Mouse (Mus musculus): ENCODE results near the gene Fbxo39.

The Fbxo39 gene

GRCm38 (mm10) chr11:72314151-72314895, at the start of gene Fbxo39:
Gene Fbxo39, plus strand, starts transcription at chr11:72314444.
- peak in 1 of 2 experiments; percentile 12 for DNase-seq (ENCODE audit: low spot score in 2 of 2)

GRCm38 (mm10) chr11:72265483-72265882, 48.8 kb upstream of the Fbxo39 start:
- DNase-seq (ENCODE audit: low spot score in 2 of 2) = peak; percentile 48 to 53

GRCm38 (mm10) chr11:72266207-72266959, 47.9 kb upstream of the Fbxo39 start:
- DNase-seq (ENCODE audit: low spot score in 2 of 2) = peak; percentile 49 to 62

- no peak for DNase-seq (ENCODE audit: low spot score in 2 of 2)
Observed at GRCm38 (mm10) chr11:72266960-72267560, 47.2 kb upstream of the Fbxo39 start, which contains the start of gene Slc13a5. Gene Slc13a5, minus strand, starts transcription at chr11:72267222.

GRCm38 (mm10) chr11:72271761-72272160, 42.5 kb upstream of the Fbxo39 start:
- no peak for DNase-seq (ENCODE audit: low spot score in 2 of 2)

GRCm38 (mm10) chr11:72273341-72273740, 40.9 kb upstream of the Fbxo39 start:
- no peak for DNase-seq (ENCODE audit: low spot score in 2 of 2)

GRCm38 (mm10) chr11:72281143-72281851, 32.9 kb upstream of the Fbxo39 start:
- DNase-seq (ENCODE audit: low spot score in 2 of 2) = no peak

GRCm38 (mm10) chr11:72281852-72282400, 32.3 kb upstream of the Fbxo39 start:
- no peak for DNase-seq (ENCODE audit: low spot score in 2 of 2)

GRCm38 (mm10) chr11:72283486-72284224, 30.6 kb upstream of the Fbxo39 start:
- DNase-seq (ENCODE audit: low spot score in 2 of 2) = no peak

GRCm38 (mm10) chr11:72284532-72285182, 29.6 kb upstream of the Fbxo39 start:
- no peak for DNase-seq (ENCODE audit: low spot score in 2 of 2)

- no peak for DNase-seq (ENCODE audit: low spot score in 2 of 2)
Observed at GRCm38 (mm10) chr11:72285971-72286480, 28.2 kb upstream of the Fbxo39 start.

- DNase-seq (ENCODE audit: low spot score in 2 of 2) = no peak
Observed at GRCm38 (mm10) chr11:72286651-72287050, 27.6 kb upstream of the Fbxo39 start.

- DNase-seq (ENCODE audit: low spot score in 2 of 2) = no peak
Observed at GRCm38 (mm10) chr11:72287126-72287525, 27.1 kb upstream of the Fbxo39 start.

- no peak for DNase-seq (ENCODE audit: low spot score in 2 of 2)
Observed at GRCm38 (mm10) chr11:72287543-72287942, 26.7 kb upstream of the Fbxo39 start.

- no peak for DNase-seq (ENCODE audit: low spot score in 2 of 2)
Observed at GRCm38 (mm10) chr11:72293116-72293515, 21.1 kb upstream of the Fbxo39 start.

- DNase-seq (ENCODE audit: low spot score in 2 of 2) = peak in 1 of 2 experiments; percentile 12
Observed at GRCm38 (mm10) chr11:72301334-72301733, 12.9 kb upstream of the Fbxo39 start, which contains the start of gene Xaf1. Gene Xaf1, plus strand, starts transcription at chr11:72301629.

GRCm38 (mm10) chr11:72302230-72302629, 12.0 kb upstream of the Fbxo39 start:
- DNase-seq (ENCODE audit: low spot score in 2 of 2) = peak; percentile 11 to 23

- DNase-seq (ENCODE audit: low spot score in 2 of 2) = no peak
Observed at GRCm38 (mm10) chr11:72307461-72307860, 6.8 kb upstream of the Fbxo39 start.

- no peak for DNase-seq (ENCODE audit: low spot score in 2 of 2)
Observed at GRCm38 (mm10) chr11:72308982-72309381, 5.3 kb upstream of the Fbxo39 start.

GRCm38 (mm10) chr11:72310491-72310890, 3.8 kb upstream of the Fbxo39 start:
- DNase-seq (ENCODE audit: low spot score in 2 of 2) = no peak

Measured in frontal cortex, postnatal 10 days (tissue).